Mouse (Mus musculus) frontal cortex, postnatal 14 days (tissue): ENCODE measurements around the gene Fbxl22.

Experiments
- DNase-seq, 2 experiments: peaks; one replicate each; pipeline ENCODE4 v3.0.0; 2022; ENCODE audit warnings: low spot score in 2 of 2

Fbxl22 gene

DNA sequence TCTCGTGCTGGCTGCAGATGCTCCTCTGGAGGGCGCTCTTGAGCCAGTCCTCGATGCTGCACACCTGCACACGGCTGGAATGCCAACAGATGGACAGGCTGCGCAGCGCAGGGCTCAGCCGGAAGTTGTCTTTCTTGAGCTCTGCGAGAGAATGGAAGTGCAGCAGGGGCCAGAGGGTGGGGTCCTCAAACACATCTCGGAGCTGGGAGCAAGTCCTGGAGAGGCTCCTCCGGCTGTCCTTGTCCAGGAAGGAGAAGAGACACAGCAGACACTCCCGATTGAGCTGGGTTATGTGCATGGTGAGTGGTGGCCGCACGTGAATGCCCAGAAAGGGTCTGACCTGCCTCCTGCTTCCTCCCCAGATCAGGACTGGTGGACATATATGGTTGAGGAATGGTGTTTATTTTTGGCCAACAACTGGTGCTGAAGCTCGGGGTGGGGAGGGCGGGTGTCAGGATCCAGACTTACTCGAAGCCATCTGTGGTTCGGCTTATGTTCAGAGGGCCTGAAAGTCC is at the start of gene Fbxl22:
TSS of gene Fbxl22 (minus strand) at position 338 of the 515 bp plus-strand sequence.
- DNase-seq: peak; percentile 39 to 41

DNA sequence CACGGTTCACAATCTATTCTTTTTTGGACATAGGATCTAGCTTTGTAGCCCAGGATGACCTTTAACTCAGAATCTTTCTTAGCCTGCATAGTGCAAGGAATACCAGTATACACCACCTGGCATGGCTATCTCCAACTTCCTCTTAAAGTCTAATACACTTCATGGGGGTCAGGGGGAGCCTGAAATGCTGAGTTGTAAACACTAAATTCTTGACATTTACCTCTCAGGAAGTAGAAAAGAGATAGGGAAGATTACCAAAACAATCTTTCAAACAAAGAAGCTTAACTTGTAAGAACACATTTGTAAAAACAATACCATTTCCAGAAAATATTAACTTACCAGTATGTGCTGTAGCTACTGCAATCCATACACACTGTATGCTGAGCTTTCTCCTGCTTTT is 47.8 kb upstream of the Fbxl22 start:
- no peak for DNase-seq

DNA sequence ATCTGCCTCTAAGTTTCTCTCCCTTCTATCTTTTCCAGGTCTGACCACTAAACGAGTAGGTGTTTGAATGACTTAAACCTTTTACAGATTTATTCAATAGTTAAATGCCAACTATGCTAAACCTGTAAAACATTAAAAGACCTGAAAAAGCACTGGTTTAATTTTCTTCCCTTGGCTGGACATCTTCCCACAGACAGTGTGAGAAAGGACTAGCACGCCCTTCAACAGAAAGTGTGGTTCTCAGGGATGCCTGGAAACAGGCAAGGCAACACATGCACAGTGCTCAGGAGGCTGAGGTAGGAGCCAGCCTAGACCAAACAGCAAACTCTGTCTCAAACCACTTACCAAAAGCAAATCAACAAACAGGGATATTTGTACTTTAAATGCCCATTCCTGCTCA is 47.1 kb upstream of the Fbxl22 start:
- DNase-seq: no peak

DNA sequence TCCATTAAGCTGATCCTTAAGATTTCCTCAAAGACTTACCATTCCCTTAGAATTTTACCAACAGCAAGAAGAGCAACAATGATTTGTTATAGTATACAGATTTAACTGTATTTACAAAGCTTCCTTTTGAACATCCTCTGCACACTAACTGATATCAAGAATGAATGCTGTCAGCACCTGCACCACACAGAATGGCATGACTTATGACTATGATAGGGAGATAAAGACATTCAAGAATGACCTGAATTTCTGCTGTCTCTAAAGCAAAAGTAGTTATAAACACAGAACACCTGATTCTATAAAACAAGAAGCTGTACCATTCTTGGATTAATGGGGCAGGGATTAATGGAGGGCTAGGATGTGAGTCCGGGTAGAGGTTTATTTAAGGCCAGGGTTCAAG is 46.3 kb upstream of the Fbxl22 start:
- DNase-seq: no peak

DNA sequence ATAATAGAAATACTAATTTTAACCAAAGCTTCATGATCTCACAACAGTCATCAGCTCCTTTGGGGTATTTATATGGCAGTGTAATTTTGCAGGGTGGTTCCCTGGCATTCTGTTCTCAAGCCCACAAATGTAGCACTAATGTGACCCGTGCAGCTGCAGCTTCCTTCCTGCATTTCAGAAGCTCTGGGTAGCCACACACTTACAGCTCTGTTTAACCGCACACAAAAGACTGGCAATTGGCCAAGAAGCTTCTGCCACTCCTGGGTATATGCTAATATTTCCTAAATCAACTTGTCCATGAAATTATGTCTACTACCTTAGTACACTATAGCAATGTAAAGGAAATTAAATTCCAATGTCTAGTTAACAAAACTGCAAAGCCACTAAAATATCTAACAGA is 45.9 kb upstream of the Fbxl22 start:
- DNase-seq: no peak

DNA sequence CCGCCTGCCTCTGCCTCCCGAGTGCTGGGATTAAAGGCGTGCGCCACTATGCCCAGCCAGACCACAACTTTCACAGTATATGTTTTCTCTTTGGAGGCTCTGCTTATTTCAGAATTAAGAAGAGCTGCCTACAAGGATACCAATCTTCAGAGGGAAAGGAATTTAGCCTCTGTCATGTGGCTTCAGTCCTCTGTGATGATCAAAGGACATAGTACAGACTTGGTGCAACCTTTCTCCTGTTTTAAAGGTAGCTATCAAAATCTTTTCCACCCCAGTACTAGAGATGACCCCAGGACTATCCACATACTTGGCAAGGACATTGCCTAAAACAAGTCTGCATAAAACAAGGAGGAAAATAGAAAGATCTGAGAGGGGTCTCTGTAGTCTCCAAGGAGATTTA is 44.6 kb upstream of the Fbxl22 start:
- no peak for DNase-seq

DNA sequence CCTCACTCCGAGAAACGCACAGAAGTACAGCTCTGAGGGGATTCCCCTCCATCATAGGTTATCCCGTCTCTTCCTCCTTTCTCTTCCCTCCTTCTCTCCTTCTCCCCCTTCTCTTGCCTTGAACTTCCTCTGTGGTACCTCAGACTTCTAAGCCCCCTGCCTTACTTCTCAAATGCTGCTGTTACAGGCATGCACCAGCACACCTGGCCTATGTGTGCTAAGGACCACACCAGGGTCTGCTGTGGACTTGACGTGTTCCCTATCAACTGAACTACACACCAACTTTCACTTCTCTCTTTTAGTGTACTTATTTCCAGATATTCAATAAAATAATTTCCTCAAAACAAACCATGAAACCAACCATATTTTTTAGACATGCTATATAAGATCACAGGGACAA is 28.4 kb upstream of the Fbxl22 start:
- DNase-seq: no peak

DNA sequence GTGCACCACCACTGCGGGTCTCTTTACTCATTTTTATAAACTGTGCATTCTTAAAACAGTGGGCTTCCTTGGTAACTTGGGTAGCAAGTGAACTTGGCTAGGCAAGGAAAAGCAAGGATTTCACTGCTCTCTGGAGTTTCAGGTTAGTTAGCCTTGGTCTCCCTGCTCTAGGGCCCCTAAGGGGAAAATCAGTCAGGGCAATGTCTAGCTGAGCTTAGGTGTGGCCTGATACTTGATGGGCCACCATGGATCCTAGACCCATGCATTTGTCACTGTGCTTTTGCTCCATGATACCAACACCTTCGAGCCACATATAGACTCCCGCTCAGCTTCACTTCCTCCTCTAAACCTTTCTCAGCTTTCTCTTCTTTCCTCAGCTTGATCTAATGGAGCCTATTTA is 7.2 kb upstream of the Fbxl22 start:
- DNase-seq: no peak

DNA sequence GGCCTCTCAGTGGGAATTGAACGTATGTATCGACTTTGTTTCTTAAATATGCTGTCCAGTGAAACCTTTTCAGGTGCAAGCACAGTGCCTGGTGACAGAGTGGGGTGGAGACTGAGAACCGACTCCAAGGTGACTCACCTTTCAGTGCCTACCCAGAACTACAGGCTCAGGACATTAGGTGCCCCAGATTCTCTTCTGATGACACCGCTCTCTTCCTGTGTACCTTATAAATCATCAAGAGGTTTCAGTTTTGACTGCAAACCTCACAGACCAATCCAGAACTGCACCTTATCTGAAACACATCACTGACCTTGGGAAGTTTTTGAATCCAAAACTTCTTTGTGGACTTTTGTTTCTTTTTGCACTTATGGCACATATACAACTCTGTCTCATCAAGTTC is 5.9 kb upstream of the Fbxl22 start:
- DNase-seq: no peak

DNA sequence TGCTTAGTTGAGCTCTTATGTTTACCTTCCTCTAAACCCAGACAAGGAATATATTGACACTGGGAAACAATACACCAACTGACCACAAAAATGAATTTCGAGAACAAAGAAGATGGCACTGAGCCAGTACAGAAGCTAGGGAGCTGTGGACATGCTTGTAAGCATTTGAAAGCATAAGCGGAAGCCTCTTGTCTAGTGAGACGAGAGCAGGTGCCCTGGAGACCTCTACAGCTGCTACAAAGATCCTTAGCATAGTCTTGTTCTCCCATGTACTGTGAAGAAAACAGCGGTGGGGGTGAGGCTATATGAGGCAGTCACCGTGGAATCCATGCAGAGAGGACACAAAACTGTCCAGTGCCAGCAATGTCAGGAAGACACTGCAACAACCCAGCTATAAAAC is 4.5 kb upstream of the Fbxl22 start:
- DNase-seq: no peak

DNA sequence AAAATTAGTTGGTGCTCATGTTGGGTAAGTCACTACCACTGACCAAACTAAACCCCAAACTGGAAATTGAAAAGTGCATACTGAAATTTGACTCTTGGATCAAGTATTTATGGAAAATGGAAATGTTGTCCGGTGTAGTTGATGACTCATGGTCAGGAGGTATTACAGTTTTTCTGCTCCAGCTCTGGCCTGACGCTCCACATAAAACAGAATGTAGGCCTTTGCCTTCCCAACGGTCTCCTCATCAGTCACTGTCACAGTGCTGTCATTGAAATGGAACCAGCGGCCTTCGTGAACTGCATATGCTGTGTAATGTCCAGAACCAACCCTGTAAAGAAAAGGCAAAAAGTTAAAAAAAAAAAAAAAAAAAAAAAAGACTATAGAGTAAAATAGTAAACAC is 3.9 kb upstream of the Fbxl22 start:
- DNase-seq: no peak

DNA sequence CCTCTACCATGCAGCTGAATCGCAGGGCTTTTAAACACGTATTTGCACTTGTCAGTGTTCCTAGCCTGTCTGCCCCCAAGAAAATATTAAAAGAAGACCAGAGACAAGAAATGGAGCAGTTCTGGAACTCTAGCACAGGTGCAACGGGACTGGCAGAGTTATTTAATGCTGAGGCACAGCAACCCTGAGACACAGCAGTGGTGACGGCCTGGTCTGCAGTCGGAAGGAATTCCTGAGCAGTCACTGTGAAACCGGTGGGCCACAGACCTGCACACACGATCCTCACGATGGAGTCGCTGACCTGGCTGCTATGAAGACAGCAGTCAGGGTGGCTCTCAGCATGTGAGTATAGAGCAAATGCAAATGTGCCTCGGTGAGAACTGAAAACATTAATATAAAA is 3.4 kb upstream of the Fbxl22 start:
- DNase-seq: no peak

DNA sequence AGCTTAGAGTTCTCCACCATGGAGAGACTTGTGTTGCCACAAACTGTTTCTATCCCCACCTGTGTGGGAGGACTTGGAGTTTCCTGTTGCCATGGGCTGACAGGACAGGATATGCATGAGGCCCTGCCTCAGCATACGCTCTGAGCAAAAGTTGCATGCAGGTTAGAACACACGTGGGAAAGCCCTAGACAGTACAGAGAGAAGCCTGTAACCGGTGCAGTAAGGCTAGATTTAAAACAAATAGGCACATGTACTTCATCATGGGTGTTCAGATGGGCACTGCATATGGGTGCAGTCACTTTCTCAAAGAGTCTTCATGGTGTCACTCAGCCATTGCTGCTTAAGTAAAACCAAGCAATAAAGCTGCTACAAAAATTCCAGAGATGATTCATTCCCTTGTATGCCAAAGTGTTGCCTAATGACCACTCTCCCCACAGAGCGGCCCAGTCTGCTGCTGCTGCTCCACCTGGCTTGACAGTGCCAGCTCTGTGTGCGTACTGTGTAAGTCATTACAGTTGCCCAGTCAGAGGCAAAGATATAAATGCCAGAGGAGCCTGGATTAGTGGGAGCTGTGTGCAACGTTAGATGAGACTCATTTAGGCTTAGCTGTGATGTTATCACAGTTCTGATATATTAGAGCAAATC is 2.0 kb upstream of the Fbxl22 start:
- DNase-seq: no peak

DNA sequence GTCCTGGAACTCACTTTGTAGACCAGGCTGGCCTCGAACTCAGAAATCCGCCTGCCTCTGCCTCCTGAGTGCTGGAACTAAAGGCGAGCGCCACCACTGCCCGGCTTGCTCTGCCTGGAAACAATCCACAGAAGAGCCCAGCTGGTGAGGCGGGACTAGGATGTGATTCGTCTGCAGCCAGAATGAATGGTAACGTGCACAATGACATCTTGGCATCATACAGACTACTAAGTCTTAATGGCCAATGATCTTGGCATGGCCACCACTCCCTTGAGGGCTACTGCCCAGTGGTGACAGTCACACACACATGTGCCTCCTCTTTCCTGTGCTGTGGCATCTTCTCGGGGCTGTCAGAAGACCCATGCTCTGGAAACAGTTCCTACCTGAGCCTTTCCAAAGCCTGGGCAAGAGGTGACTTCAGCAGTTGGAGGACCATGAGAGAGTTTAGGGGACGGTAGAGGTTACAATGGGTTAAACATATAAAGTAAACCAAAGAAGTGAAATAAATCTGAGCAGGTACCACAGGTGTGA is 1.4 kb upstream of the Fbxl22 start:
- no peak for DNase-seq

DNA sequence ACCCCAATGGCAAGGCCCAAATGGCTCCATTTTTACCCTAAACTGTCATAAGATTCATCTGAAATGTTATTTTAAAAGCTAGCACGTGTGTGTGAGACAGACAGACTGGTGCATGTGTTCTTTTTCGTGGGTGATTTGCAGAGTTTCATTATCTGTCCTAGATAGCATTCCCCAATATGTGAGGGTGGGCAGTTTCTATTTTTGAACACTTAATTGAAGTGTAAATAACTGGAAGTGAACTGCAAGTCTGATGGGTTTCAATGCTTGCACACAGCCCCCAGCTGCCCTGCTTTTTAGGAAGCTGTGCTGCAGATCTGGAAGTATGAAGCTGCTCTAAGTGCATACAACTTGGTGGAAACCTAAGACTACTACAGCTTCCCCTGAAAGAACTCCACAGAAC is 722 bp upstream of the Fbxl22 start:
- no peak for DNase-seq

DNA sequence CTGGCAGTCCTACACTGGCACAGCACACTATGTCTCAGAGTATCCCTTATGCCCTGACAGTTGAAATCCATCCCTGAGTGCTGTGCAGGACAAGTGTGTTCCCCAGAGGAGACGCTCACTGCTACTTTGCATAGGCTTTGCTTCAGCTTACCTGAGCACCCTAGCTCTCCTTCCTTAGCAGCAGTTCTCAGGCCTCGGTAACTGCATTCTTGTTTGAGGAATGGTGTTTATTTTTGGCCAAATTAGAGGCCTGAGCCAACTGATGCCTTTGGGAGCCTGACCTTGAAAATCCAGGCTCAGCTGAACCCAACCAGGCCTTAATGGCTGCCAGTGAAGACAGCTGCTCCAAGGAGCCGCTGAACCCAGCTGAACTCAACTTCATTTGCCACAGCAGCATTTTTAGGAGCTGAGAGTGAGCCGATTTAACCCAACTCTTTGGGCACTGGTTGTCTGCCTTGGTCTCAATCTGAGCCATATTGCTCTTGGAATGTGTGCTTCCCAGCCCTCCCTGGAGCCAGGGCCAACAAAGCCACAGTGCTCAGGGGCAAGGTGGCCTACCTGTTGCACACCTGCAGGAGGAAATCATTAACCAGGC is 635 bp downstream of the Fbxl22 start:
- no peak for DNase-seq

DNA sequence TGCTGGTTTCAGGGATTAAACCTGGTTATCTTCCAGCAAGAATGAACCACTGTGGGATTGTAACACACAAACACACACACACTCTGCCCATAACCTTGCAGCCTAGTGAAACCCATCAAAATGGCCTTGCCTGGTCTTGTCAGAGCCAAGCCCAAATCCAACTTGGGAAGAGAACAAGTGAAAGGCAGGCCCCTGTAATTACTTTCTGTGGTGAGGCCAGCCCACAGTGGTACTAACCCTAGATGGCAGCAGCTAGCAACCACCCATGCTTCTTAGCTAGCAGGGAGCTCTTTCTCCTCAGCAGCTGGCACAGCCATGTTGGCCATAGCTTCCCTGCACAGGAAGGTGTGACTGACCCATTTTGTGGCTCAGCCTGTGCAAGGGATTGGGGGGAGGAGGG is 1.2 kb downstream of the Fbxl22 start:
- DNase-seq: no peak

DNA sequence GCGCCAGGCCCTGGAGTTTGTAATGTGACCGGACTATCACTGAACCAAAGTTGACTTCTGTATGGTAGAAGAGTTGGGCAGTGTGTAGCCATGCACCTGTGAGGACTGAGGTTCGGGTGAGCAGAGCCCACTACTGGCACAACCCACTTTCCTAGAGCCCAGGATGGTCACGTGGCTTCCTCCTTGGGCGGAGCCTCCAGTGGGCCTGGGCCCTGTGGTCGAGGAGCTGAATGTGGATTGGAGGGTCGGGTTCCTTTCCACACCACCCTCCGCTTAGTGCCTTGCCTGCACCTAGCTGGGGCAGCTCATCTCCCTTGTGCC is 2.1 kb downstream of the Fbxl22 start:
- DNase-seq: peak; percentile 79 to 87

DNA sequence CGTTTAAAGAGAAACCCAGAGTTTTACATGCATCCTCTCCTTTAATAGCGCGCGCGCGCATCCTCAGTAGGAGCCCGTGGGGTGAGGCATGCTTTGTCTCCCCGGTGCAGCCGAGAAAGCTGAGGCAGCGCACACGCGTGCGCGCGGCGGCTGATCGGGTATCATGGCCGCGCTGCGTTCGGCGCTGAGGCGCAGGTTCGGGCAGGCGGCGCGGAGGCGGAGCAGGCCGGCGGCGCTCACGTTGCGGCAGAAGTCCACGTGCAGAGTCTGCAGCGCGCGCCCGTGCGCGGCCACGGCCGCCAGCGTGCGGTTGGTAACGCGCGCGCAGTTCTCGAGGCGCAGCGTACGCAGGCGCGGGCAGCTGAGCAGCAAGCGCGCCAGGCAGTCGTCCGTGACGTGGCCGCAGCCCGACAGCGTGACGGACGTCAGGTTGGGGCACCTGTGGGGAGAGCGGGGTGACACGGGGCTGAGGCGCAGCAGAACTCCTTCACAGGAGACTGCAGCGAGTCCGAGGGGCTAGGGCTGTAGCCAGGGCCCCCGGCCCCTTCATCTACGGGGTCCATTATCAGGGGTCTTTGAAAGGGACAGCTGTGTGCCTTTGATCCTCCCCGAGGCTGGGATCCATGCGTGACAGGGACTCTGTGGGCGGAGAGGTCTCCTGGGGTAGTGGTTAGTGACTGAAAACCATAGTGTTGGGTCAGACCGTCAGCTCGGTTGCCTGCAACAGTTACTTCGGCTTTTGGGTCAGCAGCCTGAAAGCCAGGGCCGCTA is 2.6 kb downstream of the Fbxl22 start:
- DNase-seq: peak; percentile 93 to 94

DNA sequence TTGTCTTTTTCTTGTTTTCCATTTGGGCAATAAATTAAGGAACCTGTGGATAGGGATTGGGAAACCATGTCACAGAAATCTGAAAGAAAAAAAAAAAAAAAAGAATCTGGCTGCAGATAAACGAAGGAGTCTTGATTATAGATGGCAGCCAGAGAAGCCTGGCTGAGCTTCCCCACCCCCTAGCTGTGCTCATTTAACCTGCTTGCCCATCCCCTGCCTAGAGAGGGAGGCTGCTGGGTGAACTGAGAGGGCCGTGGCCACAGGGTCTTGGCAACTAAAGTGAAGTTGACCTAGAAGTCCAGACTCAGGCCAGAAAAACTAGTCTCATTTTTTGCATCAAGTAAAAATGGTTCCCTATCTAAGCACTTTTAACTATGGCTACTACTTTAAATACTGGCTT is 3.4 kb downstream of the Fbxl22 start:
- no peak for DNase-seq

DNA sequence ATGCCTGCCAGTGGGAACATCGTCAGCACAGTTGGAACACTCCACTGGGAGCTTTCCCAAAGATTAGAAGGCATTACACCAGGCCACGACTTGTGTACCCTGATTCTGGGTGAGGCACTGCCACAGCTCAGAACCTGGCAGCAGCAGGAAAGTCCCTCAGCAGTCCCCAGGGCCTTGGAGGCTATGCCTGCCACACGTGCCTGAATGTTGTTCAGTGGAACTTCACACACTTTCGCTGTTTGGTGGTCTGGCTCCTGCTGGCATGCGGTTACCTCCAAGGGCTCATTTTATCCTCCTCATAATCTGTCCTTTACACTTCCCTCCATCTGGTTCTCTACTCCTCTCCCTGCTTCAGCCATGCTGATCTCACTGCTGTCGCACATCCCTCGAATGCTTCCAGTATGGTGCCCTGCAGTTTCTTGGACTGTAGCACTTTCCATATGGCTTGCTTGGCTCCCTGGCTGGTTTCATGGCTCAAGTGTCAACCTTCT is 4.0 kb downstream of the Fbxl22 start:
- no peak for DNase-seq

DNA sequence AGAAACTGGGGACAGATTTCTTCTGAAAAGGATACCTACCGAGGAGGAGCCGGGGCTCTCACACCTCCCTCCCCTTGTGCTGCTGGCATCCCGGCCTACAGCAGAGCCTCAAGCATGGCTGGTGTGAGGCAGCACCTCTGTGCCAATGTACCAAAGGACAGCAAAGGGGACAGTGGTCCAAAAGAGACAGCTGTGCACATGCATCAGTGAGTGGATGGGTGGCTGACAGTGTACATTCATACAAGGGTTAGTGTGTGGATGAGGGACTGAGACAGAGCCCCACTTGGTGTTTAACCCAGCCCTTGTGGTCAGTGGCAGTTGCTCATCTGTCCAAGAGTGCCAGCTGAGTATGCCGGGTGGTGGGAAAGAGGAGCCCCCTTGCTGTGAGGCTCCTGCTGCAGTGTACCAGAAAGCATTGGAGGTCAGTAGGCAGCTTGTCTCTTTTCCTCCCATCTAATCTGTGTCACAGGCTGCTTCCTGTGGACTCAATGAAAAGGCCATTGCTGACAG is 5.4 kb downstream of the Fbxl22 start:
- DNase-seq: no peak

DNA sequence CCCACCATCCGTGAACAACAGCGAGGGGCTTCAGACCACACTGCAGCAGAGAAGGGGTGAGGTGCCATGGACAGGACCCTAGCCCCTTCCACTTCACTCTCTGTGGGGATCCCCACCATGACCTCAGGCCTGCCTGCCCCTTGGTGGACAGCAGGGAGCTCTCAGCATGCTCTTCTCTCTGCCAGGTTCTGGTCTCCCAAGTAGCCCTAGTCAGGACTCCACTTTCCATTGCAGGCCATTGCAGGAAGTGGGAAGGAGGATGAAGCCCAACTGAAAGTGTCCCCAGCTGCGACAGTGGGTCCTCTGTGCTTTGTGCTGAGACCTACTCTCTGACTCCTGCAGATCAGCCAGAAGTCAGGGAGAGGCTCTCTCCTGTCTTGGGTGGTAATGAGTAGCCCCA is 6.7 kb downstream of the Fbxl22 start:
- DNase-seq: no peak
